Comparison of ENCODE assay signal across 21 mouse cellular contexts in the genomic region with DNA sequence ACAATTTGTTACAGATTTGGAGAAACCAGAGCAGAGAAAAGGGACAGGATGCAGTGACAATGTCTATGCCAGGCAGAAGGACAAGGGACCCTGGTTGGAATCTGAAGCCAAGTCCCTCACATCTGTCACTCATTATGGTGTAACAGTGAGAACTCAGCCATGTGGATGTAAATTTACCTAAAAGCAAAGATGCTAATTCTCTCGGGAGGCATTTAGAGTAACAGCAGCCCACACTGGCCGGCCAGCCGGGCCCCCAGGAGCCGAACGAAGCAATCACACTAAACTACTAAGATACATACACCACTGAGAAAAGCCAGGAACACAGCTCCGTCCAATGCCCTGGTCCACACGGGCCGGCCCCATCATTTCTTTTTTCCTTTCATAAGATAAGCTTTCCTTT.
DNase-seq lines count a peak whose midpoint lies in the region; ATAC-seq and TF ChIP-seq lines count a peak whose summit lies in the region.
"Had no signal": no experiment of that assay in that cellular context is flagged by ENCODE, and none has a peak within 500 bp of the region (broad histone marks: within the 10 kb centered on the region; RNA-seq: fewer than 3 reads in every experiment).

No protein-coding gene starts in this region.

- H3K9ac ChIP-seq in forebrain, embryonic 13.5 days = no peak overlapping the region
- H3K9ac ChIP-seq in forebrain, embryonic 16.5 days (replicated peaks; ENCODE audit: low read depth, low read length) = no peak overlapping the region
- no peak overlapping the region for H3K9ac ChIP-seq in embryonic facial prominence, embryonic 11.5 days (replicated peaks; ENCODE audit: low read length)
- no peak overlapping the region for H3K9ac ChIP-seq in limb, embryonic 12.5 days (replicated peaks)
- H3K9ac ChIP-seq: forebrain, embryonic 12.5 days; heart, embryonic 12.5 days; liver, embryonic 15.5 days; lung, embryonic 15.5 days had no signal

- no peaks in the 10 kb centered on the region for H3K27me3 ChIP-seq in forebrain, embryonic 13.5 days
- H3K27me3 ChIP-seq in forebrain, embryonic 16.5 days (replicated peaks; ENCODE audit: control insufficient read depth, insufficient read depth, low read length) = no peaks in the 10 kb centered on the region
- H3K27me3 ChIP-seq in embryonic facial prominence, embryonic 11.5 days (ENCODE audit: control insufficient read depth, insufficient read depth, low read length) = no peaks in the 10 kb centered on the region
- H3K27me3 ChIP-seq in limb, embryonic 12.5 days = no peaks in the 10 kb centered on the region
- H3K27me3 ChIP-seq: forebrain, embryonic 12.5 days; heart, embryonic 12.5 days; liver, embryonic 15.5 days; lung, embryonic 15.5 days had no signal

- H3K4me3 ChIP-seq in forebrain, embryonic 13.5 days = no peak overlapping the region
- H3K4me3 ChIP-seq in forebrain, embryonic 16.5 days (replicated peaks; ENCODE audit: low read length) = no peak overlapping the region
- H3K4me3 ChIP-seq in embryonic facial prominence, embryonic 11.5 days (ENCODE audit: low read depth, low read length) = no peak overlapping the region
- H3K4me3 ChIP-seq in limb, embryonic 12.5 days (replicated peaks) = no peak overlapping the region
- H3K4me3 ChIP-seq: forebrain, embryonic 12.5 days; heart, embryonic 12.5 days; liver, embryonic 15.5 days; lung, embryonic 15.5 days; megakaryocyte, embryonic 14.5 days had no signal

- H3K27ac ChIP-seq in forebrain, embryonic 13.5 days = no peak overlapping the region
- H3K27ac ChIP-seq in forebrain, embryonic 16.5 days (ENCODE audit: low read length) = no peak overlapping the region
- H3K27ac ChIP-seq in embryonic facial prominence, embryonic 11.5 days (replicated peaks; ENCODE audit: low read depth, low read length) = no peak overlapping the region
- no peak overlapping the region for H3K27ac ChIP-seq in limb, embryonic 12.5 days
- H3K27ac ChIP-seq: forebrain, embryonic 12.5 days; liver, embryonic 15.5 days; lung, embryonic 15.5 days had no signal

- peak; percentile 16; the same call in 1 of the 2 replicates for ATAC-seq in forebrain, embryonic 13.5 days
- no peak for ATAC-seq in forebrain, embryonic 16.5 days
- ATAC-seq in embryonic facial prominence, embryonic 11.5 days (replicated peaks; ENCODE audit: insufficient number of reproducible peaks, low FRiP score, low TSS enrichment, low read depth) = 0 out of 2 replicates have a peak, but pooled peaks have one; percentile 56
- no peak for ATAC-seq in limb, embryonic 12.5 days (ENCODE audit: insufficient number of reproducible peaks, insufficient read depth, low FRiP score, low TSS enrichment, low read depth)
- ATAC-seq: intestine, postnatal 0 days; midbrain, embryonic 16.5 days had no signal

- TF ChIP-seq POLR2A in brain, embryonic 14.5 days (IDR thresholded peaks at IDR 0.05; ENCODE audit: borderline replicate concordance, extremely low read depth, insufficient read depth, insufficient read length, poor library complexity, severe bottlenecking) = no peak

- peaks cover 4% of the 10 kb centered on the region; the same call in 1 of the 2 replicates for H3K4me1 ChIP-seq in forebrain, embryonic 13.5 days
- H3K4me1 ChIP-seq in forebrain, embryonic 16.5 days (replicated peaks; ENCODE audit: control insufficient read depth, insufficient read depth, low read length) = 0 out of 2 replicates have a peak, but pooled peaks cover 4% of the 10 kb centered on the region
- no peaks in the 10 kb centered on the region for H3K4me1 ChIP-seq in embryonic facial prominence, embryonic 11.5 days (ENCODE audit: control insufficient read depth, insufficient read depth, low read length)
- H3K4me1 ChIP-seq in limb, embryonic 12.5 days (replicated peaks) = peaks cover 31% of the 10 kb centered on the region
- H3K4me1 ChIP-seq: heart, embryonic 12.5 days; liver, embryonic 15.5 days; lung, embryonic 15.5 days; megakaryocyte, embryonic 14.5 days had no signal

- 45% methylated on average over 8 of the region's 8 CpGs for WGBS in forebrain, embryonic 13.5 days
- 41% methylated on average over 8 of the region's 8 CpGs for WGBS in forebrain, embryonic 16.5 days
- WGBS in embryonic facial prominence, embryonic 11.5 days = 30% methylated on average over 8 of the region's 8 CpGs
- WGBS in limb, embryonic 12.5 days = 9% methylated on average over 8 of the region's 8 CpGs

- peak; percentile 57 for DNase-seq in brain, embryonic 14.5 days (ENCODE audit: low read depth)
- peak; percentile 81 for DNase-seq in embryonic facial prominence, embryonic 11.5 days (ENCODE audit: low spot score)
- DNase-seq in layer of hippocampus, postnatal 10 days (ENCODE audit: low spot score in 2 of 2) = no peak
- no peak for DNase-seq in adrenal gland, postnatal 14 days
- DNase-seq: adrenal gland, postnatal 10 days; cerebellum, adult 8-10 months; gastrocnemius, postnatal 10 days; heart, postnatal 10 days; kidney, postnatal 25 days; liver; lung, postnatal 36 days had no signal

- H3K9me3 ChIP-seq in forebrain, embryonic 13.5 days (replicated peaks) = no peaks in the 10 kb centered on the region; the same call in 1 of the 2 replicates
- H3K9me3 ChIP-seq in forebrain, embryonic 16.5 days (ENCODE audit: control insufficient read depth, low read length) = no peaks in the 10 kb centered on the region
- no peaks in the 10 kb centered on the region for H3K9me3 ChIP-seq in embryonic facial prominence, embryonic 11.5 days (replicated peaks; ENCODE audit: control insufficient read depth, low read length)
- no peaks in the 10 kb centered on the region for H3K9me3 ChIP-seq in limb, embryonic 12.5 days
- H3K9me3 ChIP-seq: forebrain, embryonic 12.5 days; liver, embryonic 15.5 days; lung, embryonic 15.5 days had no signal

- TF ChIP-seq CTCF in brain, embryonic 14.5 days (IDR thresholded peaks at IDR 0.05; ENCODE audit: borderline replicate concordance, extremely low read depth, insufficient read depth, insufficient read length) = no peak

- H3K36me3 ChIP-seq in forebrain, embryonic 13.5 days (ENCODE audit: poor library complexity, severe bottlenecking) = no peaks in the 10 kb centered on the region
- H3K36me3 ChIP-seq in forebrain, embryonic 16.5 days (ENCODE audit: control insufficient read depth, insufficient read depth) = no peaks in the 10 kb centered on the region
- H3K36me3 ChIP-seq in embryonic facial prominence, embryonic 11.5 days (replicated peaks; ENCODE audit: control insufficient read depth, insufficient read depth, low read depth, low read length) = no peaks in the 10 kb centered on the region
- no peaks in the 10 kb centered on the region for H3K36me3 ChIP-seq in limb, embryonic 12.5 days
- H3K36me3 ChIP-seq: forebrain, embryonic 12.5 days; heart, embryonic 12.5 days; liver, embryonic 15.5 days; lung, embryonic 15.5 days had no signal

- no peak overlapping the region for H3K4me2 ChIP-seq in forebrain, embryonic 13.5 days
- no peak overlapping the region for H3K4me2 ChIP-seq in forebrain, embryonic 16.5 days (ENCODE audit: low read length)
- H3K4me2 ChIP-seq in embryonic facial prominence, embryonic 11.5 days (ENCODE audit: low read depth, low read length) = no peak overlapping the region
- 0 out of 2 replicates have a peak overlapping the region, but pooled peaks have one; percentile 32 for H3K4me2 ChIP-seq in limb, embryonic 12.5 days
- H3K4me2 ChIP-seq: forebrain, embryonic 12.5 days; heart, embryonic 12.5 days; liver, embryonic 15.5 days; lung, embryonic 15.5 days had no signal

Comparison
In these comparisons a context has a peak if more than half of its experiments do, and no peak if none do; other contexts are left out.
1. ATAC-seq: peak in forebrain, embryonic 13.5 days (single experiment) and embryonic facial prominence, embryonic 11.5 days (single experiment); none in forebrain, embryonic 16.5 days (single experiment) and limb, embryonic 12.5 days (single experiment).
2. DNase-seq: peak in brain, embryonic 14.5 days (single experiment) and embryonic facial prominence, embryonic 11.5 days (single experiment); none in layer of hippocampus, postnatal 10 days (0 of 2) and adrenal gland, postnatal 14 days (single experiment).